Mouse (Mus musculus): Measurements from ENCODE around the gene Zfr2.

- TF ChIP-seq CTCF (IDR thresholded peaks at IDR 0.05; ENCODE audit: low read depth) = peak; percentile 95
- no peak for TF ChIP-seq EP300 (optimal IDR thresholded peaks at IDR 0.05)
Observed at GRCm38 (mm10) chr10:81244595-81244994, 11.6 kb downstream of the Zfr2 start.

All from stomach, postnatal 0 days (tissue).